Mouse (Mus musculus) cortical plate, adult 2 months (tissue): ENCODE data around the gene Prkch.

Experiments
- CTCF ChIP-seq: fragments of 200-500 bp; IDR thresholded peaks from 2 replicates; pipeline ENCODE4 v1.5.1; 2011; ENCODE audit warnings: mild to moderate bottlenecking, control low read depth, low read length; ENCODE audit not compliant: insufficient read depth; ENCODE audit errors: extremely low read depth
- POLR2A ChIP-seq: fragments of 200-500 bp; IDR thresholded peaks from 2 replicates; pipeline ENCODE4 v1.6.1; 2011; ENCODE audit warnings: mild to moderate bottlenecking, low read length, control low read depth; ENCODE audit not compliant: insufficient read depth; ENCODE audit errors: extremely low read depth

GRCm38 (mm10) chr12:73609262-73609661 lies 24.7 kb downstream of the Prkch start:
- TF ChIP-seq POLR2A = no peak
- no peak for TF ChIP-seq CTCF
